Mouse (Mus musculus) bone marrow, adult 2 months (tissue): ENCODE measurements around the gene Gm28539.

ENCODE experiments used
- CTCF ChIP-seq: fragments of 200-500 bp; IDR thresholded peaks from 2 replicates; pipeline ENCODE4 v1.5.1; 2011; ENCODE audit warnings: low read length, control low read depth; ENCODE audit not compliant: control insufficient read depth, insufficient read depth
- POLR2A ChIP-seq: fragments of 200-500 bp; IDR thresholded peaks from 2 replicates; pipeline ENCODE4 v1.6.1; 2011; ENCODE audit warnings: low read depth, mild to moderate bottlenecking, control low read depth, low read length, borderline replicate concordance; ENCODE audit not compliant: control insufficient read depth

GRCm38 (mm10) chr16:18822925-18823324 is 13.5 kb upstream of the Gm28539 start:
- TF ChIP-seq POLR2A (no peak), CTCF (no peak)
